Mouse (Mus musculus) lung, embryonic 16.5 days (tissue): ENCODE measurements around the gene Coq2. TPM values are rescaled to one million over a fixed set of nuclear protein-coding genes. Genes with fewer than 3 reads are reported as not detected.

Source experiments
- ATAC-seq: fragments of 200-750 bp; cut with Nextera tagmentation; 2 replicates; pipeline ENCODE4 v1.8.0; 2017; ENCODE audit warnings: low read depth, mild to moderate bottlenecking, moderate library complexity
- H3K27ac ChIP-seq: fragments of 300-500 bp; sonication (generic); 2 replicates; pipeline ENCODE4 v1.5.1; 2014; ENCODE audit warnings: mild to moderate bottlenecking, control low read depth, low read length
- H3K27me3 ChIP-seq: fragments of 300-500 bp; sonication (generic); 2 replicates; pipeline ENCODE4 v1.6.1; 2014; ENCODE audit warnings: low read depth, low read length, mixed read lengths; ENCODE audit not compliant: control insufficient read depth, insufficient read depth
- H3K36me3 ChIP-seq: fragments of 300-500 bp; sonication (generic); 2 replicates; pipeline ENCODE4 v1.6.1; 2014; ENCODE audit warnings: low read length; ENCODE audit not compliant: control insufficient read depth, insufficient read depth
- H3K4me1 ChIP-seq: fragments of 300-500 bp; sonication (generic); replicated peaks from 2 replicates; pipeline ENCODE4 v1.6.1; 2014; ENCODE audit warnings: low read length, mixed read lengths; ENCODE audit not compliant: control insufficient read depth, insufficient read depth
- H3K4me2 ChIP-seq: fragments of 300-500 bp; sonication (generic); 2 replicates; pipeline ENCODE4 v1.6.1; 2014; ENCODE audit warnings: low read depth, low read length, control low read depth
- H3K4me3 ChIP-seq: fragments of 300-500 bp; sonication (generic); 2 replicates; pipeline ENCODE4 v1.5.1; 2014; ENCODE audit warnings: mild to moderate bottlenecking, low read length, control low read depth
- H3K9ac ChIP-seq: fragments of 300-500 bp; sonication (generic); 2 replicates; pipeline ENCODE4 v1.6.1; 2014; ENCODE audit warnings: low read length, control low read depth
- H3K9me3 ChIP-seq: fragments of 300-500 bp; sonication (generic); 2 replicates; pipeline ENCODE4 v1.6.1; 2016; ENCODE audit warnings: low read length; ENCODE audit not compliant: control insufficient read depth
- WGBS: fragments of 180-500 bp; shearing (Covaris S2); extraction: QIAGEN DNeasy Blood & Tissue Kit; methylation state at CpG from one replicate; pipeline ENCODE4 v1.1.7; 2014; 5-methylcytosine and 5-hydroxymethylcytosine counted together
- polyA plus RNA-seq: library from polyadenylated mRNA; unstranded; fragments of >200 nt; fragmentation: Nextera tagmentation; extraction: Ambion mirVana; gene quantifications from 2 replicates; pipeline ENCODE4 v1.2.1, GENCODE M21; 2015

The Coq2 gene
- polyA plus RNA-seq, 1 experiment from 2014 or later, result 44.1 TPM

GRCm38 (mm10) chr5:100632540-100633129, 42.3 kb downstream of the Coq2 start:
- H3K27ac ChIP-seq, result no peak overlapping the region
- no peak overlapping the region for H3K4me3 ChIP-seq
- peak; percentile 51; the same call in 1 of the 2 replicates for ATAC-seq
- no peaks in the 10 kb centered on the region for H3K27me3 ChIP-seq
- H3K4me2 ChIP-seq, result no peak overlapping the region
- H3K4me1 ChIP-seq, result peaks cover 2% of the 10 kb centered on the region; the same call in 1 of the 2 replicates
- no peaks in the 10 kb centered on the region for H3K9me3 ChIP-seq
- no peak overlapping the region for H3K9ac ChIP-seq
- WGBS, result 72% methylated on average over 8 of the region's 8 CpGs
- no peaks in the 10 kb centered on the region for H3K36me3 ChIP-seq

- no peaks in the 10 kb centered on the region for H3K9me3 ChIP-seq
- no peak overlapping the region for H3K27ac ChIP-seq
- 85% methylated on average over 4 of the region's 4 CpGs for WGBS
- no peaks in the 10 kb centered on the region for H3K36me3 ChIP-seq
- no peak overlapping the region for H3K4me2 ChIP-seq
- no peak for ATAC-seq
- peaks cover 4% of the 10 kb centered on the region; the same call in 1 of the 2 replicates for H3K4me1 ChIP-seq
- no peak overlapping the region for H3K9ac ChIP-seq
- no peak overlapping the region for H3K4me3 ChIP-seq
- H3K27me3 ChIP-seq, result no peaks in the 10 kb centered on the region
Observed at GRCm38 (mm10) chr5:100628807-100629206, 46.1 kb downstream of the Coq2 start.

DNA sequence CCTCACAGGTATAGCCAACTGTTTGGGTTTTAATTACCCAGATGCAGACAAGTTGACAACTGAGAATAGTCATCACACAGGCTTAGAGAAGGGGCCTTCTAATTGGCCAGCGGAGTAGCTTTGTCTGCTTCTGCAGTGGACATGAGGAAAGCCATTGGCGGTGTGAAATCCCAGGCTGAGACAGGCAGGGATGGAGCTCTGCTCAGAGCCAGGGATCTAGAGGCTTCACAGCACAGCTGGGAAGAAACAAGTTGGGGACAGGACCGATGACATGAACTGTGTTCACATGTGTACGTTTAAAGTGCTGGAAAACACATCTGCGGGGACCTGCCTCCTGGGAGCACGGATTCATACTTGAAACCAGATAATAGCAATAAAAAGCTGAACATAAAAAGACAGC, 48.4 kb downstream of the Coq2 start:
- WGBS, result 46% methylated on average over 6 of the region's 6 CpGs
- Histone ChIP-seq H3K4me2 (no peak overlapping the region), H3K9ac (no peak overlapping the region), H3K27ac (no peak overlapping the region), H3K27me3 (no peaks in the 10 kb centered on the region), H3K4me1 (peaks cover 4% of the 10 kb centered on the region; the same call in 1 of the 2 replicates), H3K4me3 (no peak overlapping the region), H3K36me3 (no peaks in the 10 kb centered on the region), H3K9me3 (no peaks in the 10 kb centered on the region)
- no peak for ATAC-seq

GRCm38 (mm10) chr5:100624743-100625360, 50.1 kb downstream of the Coq2 start:
- H3K27ac ChIP-seq, result no peak overlapping the region
- H3K4me1 ChIP-seq, result peaks cover 4% of the 10 kb centered on the region; the same call in 1 of the 2 replicates
- H3K4me2 ChIP-seq, result no peak overlapping the region
- 59% methylated on average over 9 of the region's 9 CpGs for WGBS
- no peaks in the 10 kb centered on the region for H3K36me3 ChIP-seq
- H3K27me3 ChIP-seq, result no peaks in the 10 kb centered on the region
- no peak for ATAC-seq
- no peak overlapping the region for H3K9ac ChIP-seq
- no peak overlapping the region for H3K4me3 ChIP-seq
- no peaks in the 10 kb centered on the region for H3K9me3 ChIP-seq

DNA sequence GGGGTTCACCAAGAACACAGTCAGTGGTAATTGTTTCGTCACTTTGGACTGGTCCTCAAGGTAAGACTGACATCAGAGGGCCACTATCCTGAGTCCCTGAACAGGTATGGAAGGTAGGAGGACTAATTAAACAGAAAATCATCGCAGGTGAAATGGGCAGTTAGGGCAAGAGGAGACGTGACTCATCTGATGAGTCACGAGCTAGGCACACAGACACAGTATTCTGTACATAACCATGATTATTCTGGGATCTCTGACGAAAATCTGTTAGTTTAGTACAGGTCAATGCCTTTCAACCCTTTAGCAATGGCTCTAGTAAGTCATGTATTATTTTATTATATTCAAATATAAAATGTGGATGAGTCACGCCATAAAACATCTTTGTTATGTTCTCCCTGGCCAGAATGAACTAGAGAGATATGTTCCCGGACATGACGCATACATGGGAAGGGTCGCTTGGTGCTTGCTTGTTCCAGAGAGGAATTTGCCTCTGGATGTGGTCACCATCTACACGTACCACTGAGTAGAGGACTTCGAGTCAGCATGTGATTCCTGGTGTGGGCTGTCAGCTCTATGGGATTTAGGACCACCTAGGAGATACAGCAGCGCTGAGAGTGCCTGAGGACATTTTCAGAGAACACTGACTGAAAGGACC, 52.3 kb downstream of the Coq2 start:
- no peak for ATAC-seq
- Histone ChIP-seq H3K9me3 (no peaks in the 10 kb centered on the region), H3K4me2 (no peak overlapping the region), H3K4me1 (peaks cover 4% of the 10 kb centered on the region; the same call in 1 of the 2 replicates), H3K4me3 (no peak overlapping the region), H3K9ac (no peak overlapping the region), H3K27ac (no peak overlapping the region), H3K27me3 (no peaks in the 10 kb centered on the region), H3K36me3 (no peaks in the 10 kb centered on the region)
- WGBS, result 87% methylated on average over 12 of the region's 12 CpGs

GRCm38 (mm10) chr5:100621876-100622508, 52.9 kb downstream of the Coq2 start:
- Histone ChIP-seq H3K4me3 (no peak overlapping the region), H3K4me1 (peaks cover 4% of the 10 kb centered on the region; the same call in 1 of the 2 replicates), H3K4me2 (no peak overlapping the region), H3K27me3 (no peaks in the 10 kb centered on the region), H3K9ac (no peak overlapping the region), H3K27ac (no peak overlapping the region), H3K36me3 (no peaks in the 10 kb centered on the region), H3K9me3 (no peaks in the 10 kb centered on the region)
- WGBS, result 34% methylated on average over 8 of the region's 8 CpGs
- no peak for ATAC-seq

- no peak for ATAC-seq
- no peak overlapping the region for H3K27ac ChIP-seq
- H3K4me2 ChIP-seq, result no peak overlapping the region
- H3K36me3 ChIP-seq, result no peaks in the 10 kb centered on the region
- no peak overlapping the region for H3K9ac ChIP-seq
- no peak overlapping the region for H3K4me3 ChIP-seq
- H3K27me3 ChIP-seq, result no peaks in the 10 kb centered on the region
- H3K4me1 ChIP-seq, result peaks cover 2% of the 10 kb centered on the region; the same call in 1 of the 2 replicates
- 70% methylated on average over 8 of the region's 9 CpGs for whole genome bisulfite sequencing
- H3K9me3 ChIP-seq, result no peaks in the 10 kb centered on the region
Observed at GRCm38 (mm10) chr5:100620952-100621351, 54.0 kb downstream of the Coq2 start.

DNA sequence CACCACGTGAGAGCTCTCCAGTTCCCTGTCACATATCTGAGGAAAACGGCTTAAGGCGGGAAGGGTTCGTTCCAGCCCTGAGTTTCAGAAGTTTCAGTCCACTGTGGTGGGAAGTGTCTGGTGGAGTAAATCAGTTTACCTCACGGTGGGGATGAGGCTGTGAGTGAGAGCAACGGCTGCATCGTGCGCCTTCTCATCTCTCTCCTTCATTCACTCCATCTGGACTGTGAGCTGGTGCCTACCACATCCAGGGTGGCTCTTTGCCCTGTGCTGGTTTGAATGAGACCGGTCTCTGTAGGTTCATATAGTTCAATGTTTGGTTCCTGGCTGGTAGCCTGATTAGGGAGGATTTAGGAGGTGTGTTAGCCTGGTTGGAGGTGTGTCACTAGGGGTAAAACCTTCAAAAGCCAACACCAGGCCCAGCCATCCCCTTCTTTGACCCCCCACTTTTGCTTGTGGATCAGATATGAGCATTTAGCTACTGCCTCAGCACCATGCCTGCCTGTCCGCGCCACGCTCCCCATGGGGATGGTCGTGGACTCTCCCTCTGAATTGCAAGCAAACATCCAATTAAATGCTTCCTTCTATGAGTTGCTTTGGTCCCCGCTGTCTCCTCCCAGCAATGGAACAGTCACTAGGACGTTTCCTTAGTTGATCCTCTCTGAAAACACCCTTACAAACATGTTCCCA, 55.2 kb downstream of the Coq2 start:
- 86% methylated on average over 15 of the region's 15 CpGs for WGBS
- H3K4me3 ChIP-seq, result no peak overlapping the region
- no peak overlapping the region for H3K9ac ChIP-seq
- ATAC-seq, result no peak
- H3K9me3 ChIP-seq, result no peaks in the 10 kb centered on the region
- H3K4me1 ChIP-seq, result peaks cover 4% of the 10 kb centered on the region; the same call in 1 of the 2 replicates
- no peak overlapping the region for H3K4me2 ChIP-seq
- H3K27me3 ChIP-seq, result no peaks in the 10 kb centered on the region
- no peak overlapping the region for H3K27ac ChIP-seq
- H3K36me3 ChIP-seq, result no peaks in the 10 kb centered on the region
